34 mouse cellular contexts compared by ENCODE assay signal in the genomic region with DNA sequence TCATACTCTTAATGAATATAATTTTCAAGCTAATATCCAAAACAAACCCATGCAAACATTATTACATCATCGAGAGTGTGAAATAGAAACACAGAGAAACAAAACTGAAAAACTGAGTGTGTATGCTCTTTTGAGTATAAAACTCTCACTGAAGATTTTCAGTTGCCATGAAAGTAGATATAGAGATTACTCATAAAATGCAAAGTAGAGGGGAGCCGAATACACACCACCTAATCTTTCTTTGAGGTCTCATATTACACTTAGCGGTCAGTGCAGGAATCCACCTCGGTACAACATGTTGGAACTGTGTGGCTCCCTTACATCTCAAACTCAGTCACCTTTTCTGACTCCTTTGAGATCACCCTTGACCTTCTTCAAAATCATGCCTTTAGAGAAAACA. TPM values are rescaled to one million over a fixed set of nuclear protein-coding genes. Genes with fewer than 3 reads are reported as not detected.
DNase-seq lines count a peak whose midpoint lies in the region; ATAC-seq and TF ChIP-seq lines count a peak whose summit lies in the region.
"Had no signal": no experiment of that assay in that cellular context is flagged by ENCODE, and none has a peak within 500 bp of the region (broad histone marks: within the 10 kb centered on the region; RNA-seq: fewer than 3 reads in every experiment).

No protein-coding gene starts in this region.

- no peak for TF ChIP-seq EP300 in stomach, postnatal 0 days (optimal IDR thresholded peaks at IDR 0.05)

- H3K36me3 ChIP-seq in stomach, postnatal 0 days (ENCODE audit: control insufficient read depth, insufficient read depth, low read length): no peaks in the 10 kb centered on the region
- H3K36me3 ChIP-seq: embryonic facial prominence, embryonic 13.5 days; hindbrain, embryonic 10.5 days; hindbrain, embryonic 13.5 days had no signal

- no peaks in the 10 kb centered on the region for H3K27me3 ChIP-seq in stomach, postnatal 0 days (ENCODE audit: control insufficient read depth, insufficient read depth, low read length)
- H3K27me3 ChIP-seq: embryonic facial prominence, embryonic 13.5 days; hindbrain, embryonic 13.5 days had no signal

- intact Hi-C loops in heart, postnatal 10 days (cut with DNase I): no loop called here

- H3K4me1 ChIP-seq in stomach, postnatal 0 days (replicated peaks; ENCODE audit: control insufficient read depth, insufficient read depth): no peaks in the 10 kb centered on the region
- H3K4me1 ChIP-seq: embryonic facial prominence, embryonic 13.5 days; hindbrain, embryonic 10.5 days; hindbrain, embryonic 13.5 days had no signal

- DNase-seq in NIH3T3 (ENCODE audit: low read depth): peak; percentile 26
- DNase-seq in induced T-regulatory cell, adult 2 months (ENCODE audit: low read depth): peak; percentile 34
- DNase-seq in stomach, postnatal 0 days (ENCODE audit: low spot score): no peak
- no peak for DNase-seq in thymus, postnatal 36 days
- no peak for DNase-seq in heart, postnatal 10 days
- DNase-seq in layer of hippocampus, postnatal 14 days (ENCODE audit: low spot score in 2 of 2): no peak
- DNase-seq: adrenal gland, adult 2 months; adrenal gland, postnatal 14 days; cerebellum, adult 11 months; cerebellum, adult 2 months; cerebellum, adult 9-11 months; cerebellum, postnatal 25 days; forebrain, postnatal 0 days; gastrocnemius, adult 2 months; gastrocnemius, postnatal 14 days; heart, postnatal 36 days had no signal

- no peak overlapping the region for H3K9ac ChIP-seq in stomach, postnatal 0 days (ENCODE audit: low read length)
- H3K9ac ChIP-seq: embryonic facial prominence, embryonic 13.5 days; forebrain, postnatal 0 days; hindbrain, embryonic 13.5 days had no signal

- 0 out of 2 replicates have a peak overlapping the region, but pooled peaks have one; percentile 0 for H3K27ac ChIP-seq in stomach, postnatal 0 days (replicated peaks)
- H3K27ac ChIP-seq: embryonic facial prominence, embryonic 13.5 days; gastrocnemius, adult 2 months; hindbrain, embryonic 10.5 days; hindbrain, embryonic 13.5 days had no signal

- WGBS in stomach, postnatal 0 days: 63% methylated on average over 4 of the region's 4 CpGs

- H3K9me3 ChIP-seq in stomach, postnatal 0 days (ENCODE audit: control insufficient read depth, low read length): no peaks in the 10 kb centered on the region
- H3K9me3 ChIP-seq: embryonic facial prominence, embryonic 13.5 days; hindbrain, embryonic 10.5 days; hindbrain, embryonic 13.5 days had no signal

- H3K4me2 ChIP-seq in stomach, postnatal 0 days (replicated peaks; ENCODE audit: low read depth): no peak overlapping the region
- H3K4me2 ChIP-seq: embryonic facial prominence, embryonic 13.5 days; heart, embryonic 11.5 days; hindbrain, embryonic 13.5 days had no signal

- peak; percentile 45 for ATAC-seq in CD4-positive, CD25-positive, alpha-beta regulatory T cell, adult 4 months
- no peak for ATAC-seq in stomach, postnatal 0 days (ENCODE audit: low FRiP score, low TSS enrichment)
- ATAC-seq: forebrain, embryonic 14.5 days; forebrain, postnatal 0 days; hindbrain, embryonic 16.5 days; intestine, postnatal 0 days had no signal

- TF ChIP-seq CTCF in stomach, postnatal 0 days (IDR thresholded peaks at IDR 0.05; ENCODE audit: low read depth): no peak

- H3K4me3 ChIP-seq in stomach, postnatal 0 days (ENCODE audit: low read depth, low read length): no peak overlapping the region
- H3K4me3 ChIP-seq: embryonic facial prominence, embryonic 13.5 days; gastrocnemius, adult 2 months; hindbrain, embryonic 10.5 days; hindbrain, embryonic 13.5 days had no signal

RNA-seq across cellular contexts. Expression of a gene that starts 18.9 kb away (rescaled TPM):
- under 1 TPM in 1 of 2 experiments, not detected in 1; 0.24 TPM for polyA plus RNA-seq in CD4-positive, CD25-positive, alpha-beta regulatory T cell, adult 4 months (2017; shearing (Covaris generic))
- 33.0 and 35.0 TPM in 2 replicates for polyA plus RNA-seq in stomach, postnatal 0 days (2015; fragmentation: Nextera tagmentation; extraction: Ambion mirVana)
- not detected for total RNA-seq in heart, postnatal 10 days (2021)
- under 1 TPM in 1 of 2 experiments, not detected in 1; 0.52 TPM for total RNA-seq in layer of hippocampus, postnatal 14 days (2021)
- total RNA-seq: adrenal gland, adult 2 months; adrenal gland, postnatal 14 days; common myeloid progenitor, adult 5-6 weeks; forebrain, postnatal 0 days; gastrocnemius, adult 2 months; gastrocnemius, postnatal 14 days; gastrocnemius, postnatal 4 days; heart, adult 8-10 months; heart, postnatal 36 days; MEL had no signal
- polyA plus RNA-seq: adrenal gland, adult 2 months; cerebellum, adult 2 months; forebrain, embryonic 11.5 days; forebrain, embryonic 14.5 days; forebrain, postnatal 0 days; frontal cortex, adult 2 months; heart, embryonic 11.5 days; heart, embryonic 14.5 days; heart, postnatal 0 days; hindbrain, embryonic 10.5 days; hindbrain, embryonic 13.5 days; hindbrain, embryonic 16.5 days; intestine, embryonic 14.5 days; intestine, postnatal 0 days had no signal

RNA-seq across cellular contexts. Expression of a gene that starts 46.2 kb away (rescaled TPM):
- not detected for polyA plus RNA-seq in CD4-positive, CD25-positive, alpha-beta regulatory T cell, adult 4 months (2017; shearing (Covaris generic))
- polyA plus RNA-seq in stomach, postnatal 0 days (2015; fragmentation: Nextera tagmentation; extraction: Ambion mirVana): 16.3 and 17.4 TPM in 2 replicates
- not detected for total RNA-seq in heart, postnatal 10 days (2021)
- total RNA-seq in layer of hippocampus, postnatal 14 days (2021): not detected
- total RNA-seq: adrenal gland, adult 2 months; adrenal gland, postnatal 14 days; forebrain, postnatal 0 days; gastrocnemius, adult 2 months; gastrocnemius, postnatal 14 days; gastrocnemius, postnatal 4 days; heart, adult 8-10 months; heart, postnatal 36 days; MEL had no signal
- polyA plus RNA-seq: adrenal gland, adult 2 months; forebrain, embryonic 11.5 days; forebrain, embryonic 14.5 days; forebrain, postnatal 0 days; frontal cortex, adult 2 months; heart, embryonic 11.5 days; heart, embryonic 14.5 days; heart, postnatal 0 days; hindbrain, embryonic 10.5 days; hindbrain, embryonic 13.5 days; hindbrain, embryonic 16.5 days had no signal

RNA-seq across cellular contexts. Expression of a gene that starts 52.5 kb away (rescaled TPM):
- not detected for polyA plus RNA-seq in CD4-positive, CD25-positive, alpha-beta regulatory T cell, adult 4 months (2017; shearing (Covaris generic))
- polyA plus RNA-seq in stomach, postnatal 0 days (2015; fragmentation: Nextera tagmentation; extraction: Ambion mirVana): 1.1 and 1.2 TPM in 2 replicates
- not detected for total RNA-seq in heart, postnatal 10 days (2021)
- not detected for total RNA-seq in layer of hippocampus, postnatal 14 days (2021)
- total RNA-seq: adrenal gland, postnatal 14 days; adrenal gland, postnatal 4 days; common myeloid progenitor, adult 5-6 weeks; forebrain, postnatal 0 days; gastrocnemius, adult 2 months; gastrocnemius, postnatal 14 days; gastrocnemius, postnatal 4 days; heart, adult 8-10 months; heart, postnatal 36 days; MEL had no signal
- polyA plus RNA-seq: adrenal gland, adult 2 months; cerebellum, adult 2 months; embryonic facial prominence, embryonic 13.5 days; forebrain, embryonic 11.5 days; forebrain, embryonic 14.5 days; forebrain, postnatal 0 days; frontal cortex, adult 2 months; heart, embryonic 11.5 days; heart, embryonic 14.5 days; heart, postnatal 0 days; hindbrain, embryonic 10.5 days; hindbrain, embryonic 13.5 days; hindbrain, embryonic 16.5 days had no signal

Comparison
In these comparisons a context has a peak if more than half of its experiments do, and no peak if none do; other contexts are left out.
1. DNase-seq: peak in NIH3T3 (single experiment) and induced T-regulatory cell, adult 2 months (single experiment); none in stomach, postnatal 0 days (single experiment), thymus, postnatal 36 days (0 of 2), heart, postnatal 10 days (0 of 2) and layer of hippocampus, postnatal 14 days (0 of 2).